22 mouse cellular contexts compared by ENCODE assay signal in genomic region chr19:12537168-12537567, GRCm38 (mm10). TPM values are rescaled to one million over a fixed set of nuclear protein-coding genes. Genes with fewer than 3 reads are reported as not detected.
"Had no signal": no experiment of that assay in that cellular context is flagged by ENCODE, and none has a peak within 500 bp of the region (broad histone marks: within the 10 kb centered on the region; RNA-seq: fewer than 3 reads in every experiment).

No protein-coding gene starts in this region.

- H3K27me3 ChIP-seq: liver, embryonic 13.5 days; liver, embryonic 15.5 days; lung, embryonic 15.5 days; midbrain, embryonic 12.5 days; neural tube, embryonic 13.5 days; neural tube, embryonic 15.5 days had no signal

- H3K4me2 ChIP-seq: liver, embryonic 13.5 days; liver, embryonic 15.5 days; lung, embryonic 15.5 days; midbrain, embryonic 12.5 days; neural tube, embryonic 13.5 days; neural tube, embryonic 15.5 days had no signal

- H3K27ac ChIP-seq: liver, embryonic 13.5 days; liver, embryonic 15.5 days; lung, embryonic 15.5 days; midbrain, embryonic 10.5 days; midbrain, embryonic 12.5 days; neural tube, embryonic 13.5 days; neural tube, embryonic 15.5 days had no signal

- ATAC-seq: liver, postnatal 0 days; lung, postnatal 0 days; midbrain, embryonic 16.5 days had no signal

- H3K4me1 ChIP-seq: liver, embryonic 13.5 days; liver, embryonic 15.5 days; lung, embryonic 15.5 days; midbrain, embryonic 10.5 days; midbrain, embryonic 12.5 days; neural tube, embryonic 13.5 days; neural tube, embryonic 15.5 days had no signal

- H3K4me3 ChIP-seq: liver, embryonic 13.5 days; liver, embryonic 15.5 days; lung, embryonic 15.5 days; midbrain, embryonic 10.5 days; midbrain, embryonic 12.5 days; myocyte; neural tube, embryonic 13.5 days; neural tube, embryonic 15.5 days had no signal

- H3K9me3 ChIP-seq: liver, embryonic 13.5 days; liver, embryonic 15.5 days; lung, embryonic 15.5 days; midbrain, embryonic 10.5 days; midbrain, embryonic 12.5 days; neural tube, embryonic 13.5 days; neural tube, embryonic 15.5 days had no signal

- DNase-seq: liver, embryonic 13.5 days; liver, postnatal 0 days; lung, adult 2 months; lung, postnatal 14 days; lung, postnatal 36 days; midbrain, embryonic 14.5 days; right cerebral cortex, postnatal 25 days; right cerebral cortex, postnatal 4 days; spleen, adult 18-20 months; thymus, adult 18-20 months; thymus, postnatal 25 days; thymus, postnatal 4 days had no signal

- H3K9ac ChIP-seq: liver, embryonic 13.5 days; liver, embryonic 15.5 days; liver, postnatal 0 days; lung, embryonic 15.5 days; midbrain, embryonic 12.5 days; neural tube, embryonic 13.5 days; neural tube, embryonic 15.5 days had no signal

- H3K36me3 ChIP-seq: liver, embryonic 13.5 days; liver, embryonic 15.5 days; lung, embryonic 15.5 days; midbrain, embryonic 10.5 days; midbrain, embryonic 12.5 days; neural tube, embryonic 13.5 days; neural tube, embryonic 15.5 days had no signal

RNA-seq across cellular contexts. Expression of gene Dtx4, which starts 35.9 kb away (rescaled TPM):
- total RNA-seq: megakaryocyte-erythroid progenitor cell, adult 5-6 weeks had no signal
